Mouse (Mus musculus) heart, adult 2 months (tissue): ENCODE data around the gene Arl3. TPM values are rescaled to one million over a fixed set of nuclear protein-coding genes. Genes with fewer than 3 reads are reported as not detected.

Source experiments
- DNase-seq, 2 experiments: peaks; one replicate each; pipeline ENCODE4 v3.0.0; 2021
- H3K27ac ChIP-seq: fragments of 200-600 bp; 2 replicates; pipeline ENCODE4 v1.8.1; 2022
- H3K27me3 ChIP-seq: fragments of 200-500 bp; 2 replicates; pipeline ENCODE4 v1.6.1; 2012; ENCODE audit warnings: mild to moderate bottlenecking, low read length, inconsistent platforms, mixed read lengths; ENCODE audit not compliant: control insufficient read depth, insufficient read depth
- H3K36me3 ChIP-seq: fragments of 200-500 bp; 2 replicates; pipeline ENCODE4 v1.6.1; 2012; ENCODE audit warnings: low read length, inconsistent platforms; ENCODE audit not compliant: control insufficient read depth, insufficient read depth
- H3K4me1 ChIP-seq: fragments of 200-500 bp; 2 replicates; pipeline ENCODE4 v1.6.1; 2011; ENCODE audit warnings: low read length; ENCODE audit not compliant: control insufficient read depth, insufficient read depth
- H3K4me3 ChIP-seq: fragments of 200-600 bp; 2 replicates; pipeline ENCODE4 v1.8.1; 2022
- H3K79me2 ChIP-seq: fragments of 200-500 bp; replicated peaks from 2 replicates; pipeline ENCODE4 v1.6.1; 2012; ENCODE audit warnings: mild to moderate bottlenecking, inconsistent platforms, low read length, moderate library complexity, mixed read lengths; ENCODE audit not compliant: control insufficient read depth, insufficient read depth
- H3K9ac ChIP-seq: fragments of 200-500 bp; 2 replicates; pipeline ENCODE4 v1.6.1; 2012; ENCODE audit warnings: low read depth, mild to moderate bottlenecking, control low read depth, inconsistent platforms, low read length, mixed read lengths
- CTCF ChIP-seq: fragments of 200-600 bp; IDR thresholded peaks from 2 replicates; pipeline ENCODE4 v1.8.1; 2022; ENCODE audit warnings: antibody characterized with exemption, mild to moderate bottlenecking, moderate library complexity
- EP300 ChIP-seq: fragments of 200-500 bp; IDR thresholded peaks from 2 replicates; pipeline ENCODE4 v1.6.1; 2011; ENCODE audit warnings: low read depth, low read length, control low read depth; ENCODE audit not compliant: insufficient read depth
- POLR2A ChIP-seq: fragments of 200-500 bp; IDR thresholded peaks from 2 replicates; pipeline ENCODE4 v1.6.1; 2011; ENCODE audit warnings: mild to moderate bottlenecking, low read depth, low read length, control low read depth; ENCODE audit not compliant: insufficient read depth
- WGBS: fragments of 180-500 bp; shearing (Covaris S2); methylation state at CpG from one replicate; pipeline ENCODE4 v1.1.7; 2018; 5-methylcytosine and 5-hydroxymethylcytosine counted together
- intact Hi-C: fragments of 180-260 bp; cut with DNase I; formaldehyde crosslinking; loops from one replicate; pipeline ENCODE4 v1.15.1; 2025
- polyA plus RNA-seq: library from polyadenylated mRNA; depleted of rRNA; stranded (reverse); fragments of >200 nt; gene quantifications from 2 replicates; pipeline ENCODE4 v1.2.3, GENCODE M21; 2012
- total RNA-seq, 2 experiments: library from RNA; stranded (reverse); gene quantifications; 2 replicates each; pipeline ENCODE4 v1.2.3; 2021

The Arl3 gene
- total and polyA plus RNA-seq, 3 experiments, result 36.1 to 43.4 (median 38.3) TPM

GRCm38 (mm10) chr19:46607424-46607823 is 34.4 kb upstream of the Arl3 start:
- Histone ChIP-seq H3K27ac (no peak overlapping the region; the same call in 1 of the 2 replicates), H3K9ac (no peak overlapping the region), H3K27me3 (no peaks in the 10 kb centered on the region), H3K4me1 (peaks cover 12% of the 10 kb centered on the region), H3K36me3 (no peaks in the 10 kb centered on the region), H3K79me2 (peaks cover 3% of the 10 kb centered on the region; the same call in 1 of the 2 replicates), H3K4me3 (no peak overlapping the region)
- TF ChIP-seq EP300, result peak; percentile 79
- TF ChIP-seq CTCF, result peak; percentile 81
- no peak for TF ChIP-seq POLR2A
- DNase-seq, result peak; percentile 40 to 49
- intact Hi-C loops, result loop anchor here (1.0 kb wide), 1 partner anchor 41 kb away; no protein-coding TSS in a partner anchor
- WGBS, result 29% methylated on average over 7 of the region's 7 CpGs

GRCm38 (mm10) chr19:46606718-46607117 is 33.7 kb upstream of the Arl3 start:
- H3K27me3 ChIP-seq, result no peaks in the 10 kb centered on the region
- H3K9ac ChIP-seq, result no peak overlapping the region
- no peak for DNase-seq
- H3K4me3 ChIP-seq, result no peak overlapping the region
- no peak overlapping the region for H3K27ac ChIP-seq
- peaks cover 12% of the 10 kb centered on the region for H3K4me1 ChIP-seq
- WGBS, result 92% methylated on average over 13 of the region's 13 CpGs
- no peak for TF ChIP-seq CTCF
- TF ChIP-seq EP300, result no peak
- TF ChIP-seq POLR2A, result no peak
- H3K36me3 ChIP-seq, result no peaks in the 10 kb centered on the region
- H3K79me2 ChIP-seq, result peaks cover 3% of the 10 kb centered on the region; the same call in 1 of the 2 replicates
- intact Hi-C loops, result loop anchor here (1.0 kb wide), 1 partner anchor 42 kb away; no protein-coding TSS in a partner anchor

- no peak for DNase-seq
- TF ChIP-seq EP300 (no peak), POLR2A (no peak), CTCF (no peak)
- Histone ChIP-seq H3K4me1 (peaks cover 3% of the 10 kb centered on the region), H3K9ac (no peak overlapping the region), H3K4me3 (no peak overlapping the region), H3K27ac (no peak overlapping the region), H3K79me2 (peaks cover 6% of the 10 kb centered on the region; the same call in 1 of the 2 replicates), H3K27me3 (no peaks in the 10 kb centered on the region), H3K36me3 (no peaks in the 10 kb centered on the region)
- intact Hi-C loops, result no loop called here
- WGBS, result 71% methylated on average over 4 of the region's 4 CpGs
Observed at GRCm38 (mm10) chr19:46602406-46602805, 29.4 kb upstream of the Arl3 start.

GRCm38 (mm10) chr19:46601491-46601890 is 28.5 kb upstream of the Arl3 start:
- no peak overlapping the region for H3K27ac ChIP-seq
- no peaks in the 10 kb centered on the region for H3K27me3 ChIP-seq
- no peak for TF ChIP-seq CTCF
- TF ChIP-seq EP300, result 0 out of 2 replicates have a peak, but pooled peaks have one; percentile 20
- TF ChIP-seq POLR2A, result no peak
- DNase-seq, result no peak
- intact Hi-C loops, result no loop called here
- H3K9ac ChIP-seq, result no peak overlapping the region
- 55% methylated on average over 14 of the region's 14 CpGs for WGBS
- H3K79me2 ChIP-seq, result peaks cover 5% of the 10 kb centered on the region; the same call in 1 of the 2 replicates
- no peaks in the 10 kb centered on the region for H3K36me3 ChIP-seq
- H3K4me1 ChIP-seq, result no peaks in the 10 kb centered on the region; the same call in none of the 2 replicates
- H3K4me3 ChIP-seq, result no peak overlapping the region

- intact Hi-C loops, result no loop called here
- WGBS, result 53% methylated on average over 4 of the region's 4 CpGs
- peak overlapping the region; percentile 81 for H3K27ac ChIP-seq
- H3K27me3 ChIP-seq, result no peaks in the 10 kb centered on the region
- H3K4me1 ChIP-seq, result no peaks in the 10 kb centered on the region; the same call in none of the 2 replicates
- TF ChIP-seq CTCF (no peak), EP300 (no peak), POLR2A (no peak)
- H3K9ac ChIP-seq, result no peak overlapping the region
- H3K79me2 ChIP-seq, result peaks cover 3% of the 10 kb centered on the region; the same call in 1 of the 2 replicates
- H3K4me3 ChIP-seq, result no peak overlapping the region; the same call in 1 of the 2 replicates
- H3K36me3 ChIP-seq, result no peaks in the 10 kb centered on the region
- no peak for DNase-seq
Observed at GRCm38 (mm10) chr19:46600371-46600770, 27.4 kb upstream of the Arl3 start.
